Mouse (Mus musculus) cerebellum, adult 11-12 months (tissue): ENCODE measurements around the gene Frmd4a.
"Not testable (repeated sequence)": the region's sequence is repeated elsewhere in the genome, so short reads cannot be mapped to it uniquely, and the experiment has no call there.

Experiments used
- DNase-seq: peaks from one replicate; pipeline ENCODE4 v3.0.0; 2022

The Frmd4a gene

DNA sequence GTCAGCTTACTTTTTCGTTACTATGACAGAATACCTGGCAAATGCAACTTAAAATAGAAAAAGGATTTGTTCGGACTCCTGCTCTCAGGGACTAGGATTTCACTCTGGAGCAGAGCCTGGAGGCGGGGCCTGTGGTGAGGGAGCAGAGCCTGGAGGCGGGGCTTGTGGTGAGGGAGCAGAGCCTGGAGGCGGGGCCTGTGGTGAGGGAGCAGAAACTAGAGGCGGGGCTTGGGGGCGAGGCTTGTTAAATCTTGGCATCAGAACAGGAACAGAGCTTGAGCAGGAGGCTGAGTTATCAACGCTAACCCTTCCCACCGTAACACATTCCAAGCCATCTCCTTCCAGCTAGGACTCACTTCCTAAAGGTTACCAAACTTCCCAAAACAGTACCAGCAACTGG, 575.9 kb downstream of the Frmd4a start:
- no peak for DNase-seq

- no peak for DNase-seq
Observed at GRCm38 (mm10) chr2:4593878-4594387, 576.4 kb downstream of the Frmd4a start.

DNA sequence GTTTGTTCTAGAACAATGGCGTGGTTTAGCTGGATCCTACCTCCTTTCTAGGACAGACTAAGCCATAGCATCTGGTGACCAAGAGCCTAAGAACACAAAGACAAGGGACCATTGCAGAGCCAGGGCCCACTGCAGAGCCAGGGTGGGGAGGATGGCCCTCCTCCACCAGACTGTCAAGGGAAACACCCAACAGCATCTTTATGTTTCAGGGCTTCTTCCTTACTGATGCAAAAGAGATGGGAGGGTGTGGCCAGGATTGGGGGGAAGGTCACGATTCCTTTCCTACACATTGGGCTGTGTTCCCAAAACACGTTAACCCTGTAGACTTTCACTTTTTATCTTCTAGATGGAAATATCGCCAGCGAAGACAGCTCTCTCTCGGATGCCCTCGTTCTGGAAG, 579.5 kb downstream of the Frmd4a start:
- DNase-seq: no peak

GRCm38 (mm10) chr2:4601034-4601890, 583.7 kb downstream of the Frmd4a start:
- DNase-seq: peak; percentile 79

- DNase-seq: peak; percentile 30
Observed at GRCm38 (mm10) chr2:4603361-4603945, 585.9 kb downstream of the Frmd4a start.

GRCm38 (mm10) chr2:4606559-4606958, 589.0 kb downstream of the Frmd4a start:
- DNase-seq: no peak

DNA sequence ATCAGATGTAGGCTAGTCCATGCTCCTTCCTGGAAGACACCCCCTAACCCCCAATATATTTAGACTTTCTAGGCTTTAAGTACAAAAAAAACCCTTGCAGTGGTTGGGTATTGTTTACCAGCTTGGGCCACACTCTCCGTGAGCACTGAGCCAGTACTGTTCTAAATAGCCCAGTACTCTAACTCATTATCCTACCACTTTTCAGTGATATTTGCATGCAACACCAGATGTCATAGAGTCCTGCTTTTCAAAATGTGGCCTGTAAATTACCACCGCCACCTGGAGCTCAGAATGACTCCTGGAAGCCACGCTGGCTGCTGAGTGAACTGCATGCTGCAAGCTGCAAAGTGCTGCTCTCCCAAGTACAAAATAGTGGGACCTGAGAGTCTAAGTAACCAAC, 590.7 kb downstream of the Frmd4a start:
- no peak for DNase-seq

- no peak for DNase-seq
Observed at GRCm38 (mm10) chr2:4609433-4609832, 591.9 kb downstream of the Frmd4a start.

DNA sequence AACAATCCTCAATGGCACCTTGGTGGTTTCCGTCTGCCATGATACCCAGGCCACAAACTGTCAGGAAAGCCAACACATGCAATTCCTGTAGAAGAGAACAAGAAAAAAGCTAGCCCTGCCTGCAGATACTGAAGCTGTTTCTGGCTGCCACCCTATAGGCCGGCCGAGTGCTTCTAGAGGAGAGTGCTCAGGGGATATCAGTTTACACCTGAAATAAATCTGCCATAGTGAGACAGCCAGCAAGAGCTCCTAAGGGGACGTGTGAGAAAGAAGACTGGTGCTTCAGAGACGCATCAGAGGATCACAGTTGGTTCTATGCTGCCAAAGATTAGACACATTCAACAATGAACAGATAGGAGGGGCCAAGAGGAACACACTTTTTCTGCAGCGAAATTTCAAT, 593.8 kb downstream of the Frmd4a start:
- no peak for DNase-seq

GRCm38 (mm10) chr2:4611704-4612103, 594.2 kb downstream of the Frmd4a start:
- DNase-seq: no peak

GRCm38 (mm10) chr2:4614276-4614929, 596.9 kb downstream of the Frmd4a start:
- not testable (repeated sequence) for DNase-seq

DNA sequence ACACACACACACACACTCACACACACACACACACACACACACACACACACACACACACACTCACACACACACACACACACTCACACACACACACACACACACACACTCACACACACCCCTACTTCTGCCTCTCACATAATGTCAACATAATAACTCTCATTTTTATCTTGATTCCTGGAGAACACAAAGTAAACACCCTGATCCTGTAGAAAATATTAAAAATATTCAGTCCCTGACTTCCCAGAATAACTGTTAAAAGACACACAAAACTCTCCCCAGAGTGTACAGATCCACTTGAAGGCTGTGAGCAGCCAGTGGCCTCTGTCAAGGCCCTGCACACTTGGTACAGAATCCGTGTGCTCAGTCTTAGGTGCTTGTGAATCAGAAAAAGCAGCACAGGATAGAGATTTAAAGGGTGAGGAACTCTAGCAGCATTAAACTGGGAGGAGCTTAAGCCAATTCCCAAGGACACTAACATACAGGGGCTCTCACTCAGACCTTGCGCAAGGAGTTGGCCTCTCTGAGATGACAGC, 597.6 kb downstream of the Frmd4a start:
- DNase-seq: no peak

- no peak for DNase-seq
Observed at GRCm38 (mm10) chr2:4616995-4617394, 599.5 kb downstream of the Frmd4a start.

DNA sequence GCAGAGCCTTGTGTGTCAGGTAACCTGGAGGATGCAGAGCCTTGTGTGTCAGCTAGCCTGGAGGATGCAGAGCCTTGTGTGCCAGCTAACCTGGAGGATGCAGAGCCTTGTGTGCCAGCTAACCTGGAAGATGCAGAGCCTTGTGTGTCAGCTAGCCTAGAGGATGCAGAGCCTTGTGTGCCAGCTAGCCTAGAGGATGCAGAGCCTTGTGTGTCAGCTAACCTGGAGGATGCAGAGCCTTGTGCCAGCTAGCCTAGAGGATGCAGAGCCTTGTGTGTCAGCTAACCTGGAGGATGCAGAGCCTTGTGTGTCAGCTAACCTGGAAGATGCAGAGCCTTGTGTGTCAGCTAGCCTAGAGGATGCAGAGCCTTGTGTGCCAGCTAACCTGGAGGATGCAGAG, 601.6 kb downstream of the Frmd4a start:
- not testable (repeated sequence) for DNase-seq

GRCm38 (mm10) chr2:4619893-4620593, 602.5 kb downstream of the Frmd4a start:
- DNase-seq: no peak

DNA sequence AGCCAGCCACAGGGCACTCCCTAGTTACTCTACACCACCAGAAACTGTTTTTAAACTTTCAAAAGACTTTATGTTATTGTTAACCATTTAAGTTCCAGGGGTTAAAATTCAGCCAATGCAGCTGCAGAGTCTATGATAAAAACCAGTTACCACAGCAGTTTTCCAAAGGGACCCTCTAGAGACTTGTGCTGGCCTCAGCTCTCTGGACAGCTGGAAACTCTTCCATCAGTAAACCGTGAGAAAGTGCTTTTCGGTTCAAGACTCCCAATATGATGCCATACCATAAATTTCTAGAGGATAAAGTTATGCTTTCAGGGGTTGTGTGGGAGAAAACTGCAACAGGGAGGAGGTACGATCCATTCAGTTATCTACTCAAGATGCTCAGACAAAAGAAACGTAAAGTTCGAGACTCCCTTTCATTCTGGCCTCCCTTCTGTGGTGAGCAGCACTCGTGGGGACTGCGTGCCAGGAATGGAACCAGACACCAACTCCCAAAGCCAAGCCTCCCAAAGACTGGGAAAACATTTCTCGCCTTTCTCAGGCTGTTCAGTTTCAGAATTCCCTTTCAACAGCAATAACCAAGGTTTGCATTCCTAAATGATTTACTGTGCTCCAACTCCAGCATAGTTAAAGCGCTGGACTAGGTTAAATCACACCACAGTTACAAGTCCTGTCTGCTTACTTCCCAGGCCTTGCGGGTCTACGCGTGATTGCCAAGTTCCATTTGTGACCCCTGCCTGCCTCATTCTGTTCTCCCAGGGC, 603.3 kb downstream of the Frmd4a start:
- DNase-seq: no peak

- no peak for DNase-seq
Observed at GRCm38 (mm10) chr2:4621471-4621985, 604.0 kb downstream of the Frmd4a start.

GRCm38 (mm10) chr2:4626911-4627310, 609.4 kb downstream of the Frmd4a start:
- no peak for DNase-seq

DNA sequence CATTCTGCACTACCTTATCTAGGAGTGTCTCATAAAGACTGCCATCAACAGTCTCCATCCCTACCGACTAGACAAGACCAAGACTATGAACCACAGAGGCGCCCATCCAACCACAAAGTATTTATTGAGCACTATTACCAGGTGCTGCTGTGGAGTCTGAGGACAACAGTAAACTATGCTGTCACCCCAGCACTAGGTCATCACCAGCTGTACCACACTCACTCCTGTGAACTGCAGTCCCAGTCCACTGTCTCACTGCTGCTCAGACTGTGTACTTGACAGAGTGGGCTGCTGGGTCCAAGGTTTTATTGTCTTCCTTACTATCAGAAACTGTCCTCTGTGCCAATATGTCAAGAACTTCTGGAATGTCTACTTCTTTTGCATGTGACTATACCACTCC, 611.4 kb downstream of the Frmd4a start:
- DNase-seq: no peak

DNA sequence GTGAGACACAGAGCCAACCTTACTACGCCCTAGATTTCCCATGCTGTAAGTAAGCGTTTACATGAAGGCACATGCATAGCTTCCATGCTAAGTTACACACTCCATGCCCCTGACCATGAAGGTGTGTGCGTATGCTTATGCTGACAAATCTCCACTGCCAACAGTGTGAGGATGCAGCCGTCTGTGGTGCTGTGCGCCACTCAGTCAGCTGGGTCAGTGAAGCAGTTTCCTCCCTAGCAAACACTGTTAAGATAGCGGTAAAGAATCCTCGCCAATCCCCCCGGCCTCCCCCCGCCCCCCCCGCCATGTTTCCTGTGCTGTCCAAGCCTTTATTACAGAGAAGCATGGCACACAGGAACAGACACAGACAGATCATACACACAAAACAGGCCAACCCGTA, 612.0 kb downstream of the Frmd4a start:
- DNase-seq: no peak

- no peak for DNase-seq
Observed at GRCm38 (mm10) chr2:4630197-4630835, 612.8 kb downstream of the Frmd4a start.
